Mouse (Mus musculus) intestine, embryonic 16.5 days (tissue): ENCODE measurements around the gene Zfp810. TPM values are rescaled to one million over a fixed set of nuclear protein-coding genes. Genes with fewer than 3 reads are reported as not detected.

ENCODE experiments used
- ATAC-seq: fragments of 200-750 bp; cut with Nextera tagmentation; 2 replicates; pipeline ENCODE4 v1.8.0; 2017; ENCODE audit warnings: moderate TSS enrichment, moderate library complexity
- H3K27ac ChIP-seq: fragments of 300-500 bp; sonication (generic); 2 replicates; pipeline ENCODE4 v1.5.1; 2014; ENCODE audit warnings: mild to moderate bottlenecking, low read length
- H3K27me3 ChIP-seq: fragments of 300-500 bp; sonication (generic); replicated peaks from 2 replicates; pipeline ENCODE4 v1.6.1; 2014; ENCODE audit warnings: low read length, control low read depth, mixed read lengths; ENCODE audit not compliant: control insufficient read depth, insufficient read depth
- H3K36me3 ChIP-seq: fragments of 300-500 bp; sonication (generic); 2 replicates; pipeline ENCODE4 v1.6.1; 2014; ENCODE audit warnings: low read length, control low read depth; ENCODE audit not compliant: control insufficient read depth, insufficient read depth
- H3K4me1 ChIP-seq: fragments of 300-500 bp; sonication (generic); 2 replicates; pipeline ENCODE4 v1.6.1; 2014; ENCODE audit warnings: low read length, control low read depth, mixed read lengths; ENCODE audit not compliant: control insufficient read depth, insufficient read depth
- H3K4me2 ChIP-seq: fragments of 300-500 bp; sonication (generic); 2 replicates; pipeline ENCODE4 v1.6.1; 2014; ENCODE audit warnings: low read depth, low read length, control low read depth
- H3K4me3 ChIP-seq: fragments of 300-500 bp; sonication (generic); 2 replicates; pipeline ENCODE4 v1.5.1; 2014; ENCODE audit warnings: mild to moderate bottlenecking, low read length
- H3K9ac ChIP-seq: fragments of 300-500 bp; sonication (generic); 2 replicates; pipeline ENCODE4 v1.6.1; 2014; ENCODE audit warnings: low read depth, low read length
- H3K9me3 ChIP-seq: fragments of 300-500 bp; sonication (generic); 2 replicates; pipeline ENCODE4 v1.6.1; 2016; ENCODE audit warnings: low read length, control low read depth; ENCODE audit not compliant: control insufficient read depth
- WGBS: fragments of 180-500 bp; shearing (Covaris S2); extraction: QIAGEN DNeasy Blood & Tissue Kit; methylation state at CpG from one replicate; pipeline ENCODE4 v1.1.7; 2014; 5-methylcytosine and 5-hydroxymethylcytosine counted together
- polyA plus RNA-seq: library from polyadenylated mRNA; unstranded; fragments of >200 nt; fragmentation: Nextera tagmentation; extraction: Ambion mirVana; gene quantifications from 2 replicates; pipeline ENCODE4 v1.2.1, GENCODE M21; 2015

Gene Zfp810
- polyA plus RNA-seq = 11.8 and 12.7 TPM in 2 replicates

DNA sequence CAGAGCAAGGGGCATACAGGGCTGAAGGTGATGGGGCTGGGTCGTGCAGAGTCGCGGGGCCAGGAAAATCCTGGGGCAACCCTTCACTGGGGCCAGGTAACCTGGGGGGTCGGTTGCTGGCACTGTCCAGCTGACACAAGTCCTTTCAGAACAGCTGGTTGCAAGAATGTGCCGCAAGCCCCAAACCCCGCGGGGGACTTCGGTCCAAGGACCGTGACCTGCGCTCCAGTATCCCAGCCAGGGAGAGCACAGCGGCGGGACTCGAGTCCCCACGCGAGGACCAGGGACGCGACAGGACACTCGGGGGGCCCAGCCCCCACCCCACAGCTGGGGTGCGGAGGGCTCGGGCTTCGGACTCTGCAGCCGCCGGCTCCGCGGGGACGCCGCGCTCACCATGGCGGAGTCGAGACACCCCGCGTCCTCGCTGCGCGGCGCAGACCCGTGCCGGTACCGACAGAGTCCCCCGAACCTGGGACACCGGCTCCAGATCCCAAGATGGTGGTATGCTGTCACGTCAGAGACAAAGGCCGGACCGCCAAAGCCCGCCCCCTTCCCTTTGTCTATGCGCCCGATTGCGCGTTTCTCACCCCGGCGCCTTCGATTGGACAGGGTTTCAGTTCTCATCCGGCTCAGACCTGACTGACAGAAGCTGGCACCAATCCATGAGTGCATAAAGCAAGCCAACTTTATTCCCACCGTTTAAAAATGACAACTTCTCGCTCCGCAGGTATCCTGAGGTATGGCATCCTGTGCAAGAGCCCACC lies at the start of gene Zfp810:
TSS of gene Zfp810 (minus strand) at position 493 of the 764 bp plus-strand sequence.
- Histone ChIP-seq H3K27me3 (no peaks in the 10 kb centered on the region), H3K4me3 (peak within 1 kb of the TSS; percentile 95), H3K36me3 (peaks cover 8% of the 10 kb centered on the region), H3K9me3 (0 out of 2 replicates have a peak, but pooled peaks cover 3% of the 10 kb centered on the region), H3K4me2 (peak within 1 kb of the TSS; percentile 86), H3K4me1 (peaks cover 6% of the 10 kb centered on the region; the same call in 1 of the 2 replicates), H3K9ac (peak within 1 kb of the TSS; percentile 98), H3K27ac (peak within 1 kb of the TSS; percentile 66)
- WGBS = under 1% methylated on average over 56 of the region's 56 CpGs
- ATAC-seq = peak; percentile 99

DNA sequence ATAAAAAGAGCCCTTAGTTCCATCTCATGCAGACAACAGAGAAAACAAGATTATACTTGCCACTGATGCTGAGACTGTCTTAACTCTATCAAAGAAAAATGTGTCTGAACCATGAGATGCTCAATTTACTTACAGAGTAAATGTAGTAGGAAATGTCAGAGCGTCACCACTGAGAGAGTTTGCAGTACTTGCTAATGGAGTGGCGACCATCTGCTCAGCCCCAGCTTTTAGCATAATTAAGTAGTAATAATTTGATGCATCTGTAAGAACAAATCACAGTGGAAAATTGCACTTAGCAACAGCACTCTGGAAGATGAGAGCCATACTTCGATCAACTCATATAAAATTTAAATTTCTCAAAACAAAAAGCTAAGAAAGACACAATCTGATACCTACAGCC lies 48.5 kb upstream of the Zfp810 start:
- no peak for ATAC-seq
- Histone ChIP-seq H3K27ac (no peak overlapping the region), H3K9ac (no peak overlapping the region), H3K4me3 (no peak overlapping the region), H3K4me1 (no peaks in the 10 kb centered on the region), H3K9me3 (no peaks in the 10 kb centered on the region), H3K27me3 (no peaks in the 10 kb centered on the region), H3K36me3 (peaks cover 19% of the 10 kb centered on the region), H3K4me2 (no peak overlapping the region)
- WGBS = 92% methylated on average over 3 of the region's 3 CpGs

- Histone ChIP-seq H3K27ac (no peak overlapping the region), H3K9ac (no peak overlapping the region), H3K4me2 (no peak overlapping the region), H3K27me3 (no peaks in the 10 kb centered on the region), H3K9me3 (no peaks in the 10 kb centered on the region), H3K4me3 (no peak overlapping the region), H3K4me1 (no peaks in the 10 kb centered on the region), H3K36me3 (peaks cover 18% of the 10 kb centered on the region; the same call in 1 of the 2 replicates)
- 80% methylated on average over 5 of the region's 5 CpGs for WGBS
- no peak for ATAC-seq
These were observed 46.5 kb upstream of the Zfp810 start for GRCm38 (mm10) chr9:22353901-22354300.

DNA sequence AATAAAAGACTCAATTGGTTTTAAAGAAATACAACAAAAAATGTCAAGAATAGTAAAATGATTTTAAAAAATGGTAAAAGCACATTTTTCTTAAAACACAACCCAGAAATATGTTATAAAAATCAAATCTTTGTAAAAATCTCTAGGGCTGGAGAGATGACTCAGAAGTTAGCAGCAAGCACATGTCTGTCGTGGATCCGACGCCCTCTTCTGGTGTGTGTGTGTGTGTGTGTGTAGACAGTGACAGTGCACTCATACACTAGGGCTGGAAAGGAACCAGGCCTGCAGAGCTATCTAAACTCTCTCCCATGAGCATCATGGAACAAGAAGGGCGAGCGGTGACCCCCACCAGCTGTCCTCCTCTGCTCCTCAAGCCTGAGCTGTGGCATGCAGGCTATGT lies 46.0 kb upstream of the Zfp810 start:
- no peaks in the 10 kb centered on the region for H3K4me1 ChIP-seq
- ATAC-seq = no peak
- H3K36me3 ChIP-seq = peaks cover 17% of the 10 kb centered on the region; the same call in 1 of the 2 replicates
- H3K9ac ChIP-seq = no peak overlapping the region
- no peak overlapping the region for H3K27ac ChIP-seq
- no peaks in the 10 kb centered on the region for H3K9me3 ChIP-seq
- no peak overlapping the region for H3K4me2 ChIP-seq
- WGBS = 92% methylated on average over 5 of the region's 5 CpGs
- no peak overlapping the region for H3K4me3 ChIP-seq
- no peaks in the 10 kb centered on the region for H3K27me3 ChIP-seq

DNA sequence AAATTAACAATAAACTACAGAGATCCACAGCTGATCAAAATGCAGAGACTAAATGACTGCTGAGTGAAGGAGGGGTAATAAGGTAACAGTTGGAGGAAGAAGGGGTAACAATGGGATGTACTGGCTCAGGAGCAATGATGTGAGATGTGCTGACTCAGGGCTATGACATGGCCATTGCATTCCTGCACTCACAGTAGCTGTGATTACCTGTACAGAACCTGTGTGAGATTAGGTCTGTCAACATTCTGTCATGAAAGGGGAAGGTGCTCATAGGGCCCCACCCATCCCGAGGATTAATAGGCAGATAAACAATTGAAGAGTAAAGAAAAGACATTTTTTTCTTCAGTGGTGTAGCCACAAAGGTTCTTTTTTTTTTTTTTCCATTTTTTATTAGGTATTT lies 32.9 kb upstream of the Zfp810 start:
- no peak overlapping the region for H3K27ac ChIP-seq
- H3K4me2 ChIP-seq = no peak overlapping the region
- 80% methylated on average over 1 of the region's 1 CpGs for WGBS
- no peaks in the 10 kb centered on the region for H3K4me1 ChIP-seq
- no peaks in the 10 kb centered on the region for H3K9me3 ChIP-seq
- H3K9ac ChIP-seq = no peak overlapping the region
- no peaks in the 10 kb centered on the region for H3K27me3 ChIP-seq
- H3K36me3 ChIP-seq = peaks cover 14% of the 10 kb centered on the region
- H3K4me3 ChIP-seq = no peak overlapping the region
- no peak for ATAC-seq

GRCm38 (mm10) chr9:22337217-22337616 lies 29.8 kb upstream of the Zfp810 start:
- no peaks in the 10 kb centered on the region for H3K9me3 ChIP-seq
- peaks cover 16% of the 10 kb centered on the region for H3K36me3 ChIP-seq
- H3K4me3 ChIP-seq = no peak overlapping the region
- no peak overlapping the region for H3K27ac ChIP-seq
- H3K27me3 ChIP-seq = no peaks in the 10 kb centered on the region
- 100% methylated on average over 2 of the region's 2 CpGs for WGBS
- H3K4me1 ChIP-seq = no peaks in the 10 kb centered on the region
- H3K4me2 ChIP-seq = no peak overlapping the region
- no peak overlapping the region for H3K9ac ChIP-seq
- ATAC-seq = no peak

DNA sequence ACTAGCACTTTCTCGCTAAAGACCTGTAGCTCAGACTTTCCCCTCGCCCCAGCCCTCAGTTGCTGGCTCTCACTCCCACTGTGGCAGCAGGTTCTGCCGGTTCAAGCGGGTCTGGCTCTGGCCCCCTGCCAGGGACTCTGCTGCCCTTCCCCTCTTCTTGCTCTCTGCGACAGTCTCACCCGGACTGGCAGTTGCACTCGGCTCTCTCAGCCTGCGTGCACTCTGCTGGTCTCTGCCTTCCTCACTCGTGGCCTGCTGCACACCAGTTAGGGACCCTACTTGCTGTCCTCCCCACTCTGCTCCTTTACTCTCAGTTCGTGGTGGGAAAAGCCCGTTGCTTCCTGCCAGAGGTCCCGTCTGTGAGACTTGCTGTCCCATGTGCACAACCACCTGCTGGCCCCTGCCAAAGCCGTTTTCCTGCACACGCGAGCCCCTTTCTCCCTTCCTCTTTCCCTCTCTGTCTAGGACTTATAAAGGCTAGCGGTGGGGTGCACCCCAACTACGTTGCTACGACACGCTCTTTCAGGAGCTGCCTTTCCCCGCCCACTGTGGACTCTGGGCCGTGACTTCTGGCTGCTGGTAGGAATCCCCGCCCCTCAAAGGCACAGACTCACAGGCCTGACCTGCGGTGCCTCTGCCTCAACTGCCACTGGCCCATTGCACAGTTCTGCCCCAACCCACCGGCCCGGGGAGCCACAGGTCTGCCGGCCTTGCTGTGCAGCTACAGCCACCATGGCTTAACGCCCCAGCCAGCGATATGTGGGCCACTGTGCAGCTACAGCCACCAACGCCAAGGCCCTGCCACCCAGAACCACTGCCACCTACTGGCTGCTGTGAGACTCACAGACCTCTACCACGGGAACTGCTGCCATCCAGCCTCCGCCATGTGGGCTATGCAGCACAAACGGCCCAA lies 20.3 kb upstream of the Zfp810 start:
- peak; percentile 98 for ATAC-seq
- Histone ChIP-seq H3K4me3 (peak overlapping the region; percentile 60), H3K27ac (peak overlapping the region; percentile 75), H3K9ac (peak overlapping the region; percentile 76), H3K9me3 (no peaks in the 10 kb centered on the region), H3K4me1 (peaks cover 4% of the 10 kb centered on the region), H3K4me2 (peak overlapping the region; percentile 97), H3K36me3 (peaks cover 4% of the 10 kb centered on the region; the same call in 1 of the 2 replicates), H3K27me3 (no peaks in the 10 kb centered on the region)
- WGBS = 1% methylated on average over 32 of the region's 32 CpGs

- peak overlapping the region; percentile 60 for H3K4me3 ChIP-seq
- peak overlapping the region; percentile 76 for H3K9ac ChIP-seq
- H3K9me3 ChIP-seq = no peaks in the 10 kb centered on the region
- H3K36me3 ChIP-seq = peaks cover under 1% of the 10 kb centered on the region; the same call in 1 of the 2 replicates
- H3K4me1 ChIP-seq = peaks cover 4% of the 10 kb centered on the region
- peak overlapping the region; percentile 69 for H3K27ac ChIP-seq
- peak overlapping the region; percentile 97 for H3K4me2 ChIP-seq
- ATAC-seq = peak; percentile 14
- no peaks in the 10 kb centered on the region for H3K27me3 ChIP-seq
- 13% methylated on average over 9 of the region's 9 CpGs for WGBS
These were observed 19.6 kb upstream of the Zfp810 start for GRCm38 (mm10) chr9:22327099-22327474.

GRCm38 (mm10) chr9:22324579-22324978 lies 17.1 kb upstream of the Zfp810 start:
- peaks cover 4% of the 10 kb centered on the region for H3K4me1 ChIP-seq
- H3K4me3 ChIP-seq = no peak overlapping the region

More at GRCm38 (mm10) chr9:22324579-22324978, 17.1 kb upstream of the Zfp810 start:
- no peaks in the 10 kb centered on the region for H3K27me3 ChIP-seq
- no peak overlapping the region for H3K9ac ChIP-seq
- H3K9me3 ChIP-seq = no peaks in the 10 kb centered on the region
- ATAC-seq = no peak
- no peak overlapping the region for H3K4me2 ChIP-seq
- H3K36me3 ChIP-seq = no peaks in the 10 kb centered on the region
- 93% methylated on average over 1 of the region's 1 CpGs for WGBS
- no peak overlapping the region for H3K27ac ChIP-seq
